Mouse (Mus musculus) kidney, embryonic 14.5 days (tissue): Measurements from ENCODE around the gene Nrarp. TPM values are rescaled to one million over a fixed set of nuclear protein-coding genes. Genes with fewer than 3 reads are reported as not detected.
A peak's percentile ranks its signal among the peaks of the same experiment; 100 is the strongest.

Experiments
- ATAC-seq: fragments of 200-750 bp; cut with Nextera tagmentation; 2 replicates; pipeline ENCODE4 v1.8.0; 2017; ENCODE audit warnings: moderate number of reproducible peaks, mild to moderate bottlenecking, moderate TSS enrichment, moderate library complexity; ENCODE audit not compliant: low FRiP score, low TSS enrichment
- H3K27ac ChIP-seq: fragments of 300-500 bp; sonication (generic); 2 replicates; pipeline ENCODE4 v1.5.1; 2014; ENCODE audit warnings: low read depth, mild to moderate bottlenecking, low read length, moderate library complexity, mixed read lengths
- H3K27me3 ChIP-seq: fragments of 300-500 bp; sonication (generic); 2 replicates; pipeline ENCODE4 v1.6.1; 2014; ENCODE audit warnings: mild to moderate bottlenecking, low read length; ENCODE audit not compliant: control insufficient read depth, insufficient read depth
- H3K36me3 ChIP-seq: fragments of 300-500 bp; sonication (generic); 2 replicates; pipeline ENCODE4 v1.6.1; 2014; ENCODE audit warnings: low read length, mixed read lengths; ENCODE audit not compliant: control insufficient read depth, insufficient read depth
- H3K4me1 ChIP-seq: fragments of 300-500 bp; sonication (generic); 2 replicates; pipeline ENCODE4 v1.6.1; 2014; ENCODE audit warnings: low read length, mixed read lengths; ENCODE audit not compliant: control insufficient read depth, insufficient read depth
- H3K4me2 ChIP-seq: fragments of 300-500 bp; sonication (generic); replicated peaks from 2 replicates; pipeline ENCODE4 v1.6.1; 2014; ENCODE audit warnings: low read depth, mild to moderate bottlenecking, low read length
- H3K4me3 ChIP-seq: fragments of 300-500 bp; sonication (generic); 2 replicates; pipeline ENCODE4 v1.5.1; 2014; ENCODE audit warnings: mild to moderate bottlenecking, low read length
- H3K9ac ChIP-seq: fragments of 300-500 bp; sonication (generic); 2 replicates; pipeline ENCODE4 v1.6.1; 2014; ENCODE audit warnings: low read depth, mild to moderate bottlenecking, low read length, moderate library complexity
- H3K9me3 ChIP-seq: fragments of 300-500 bp; sonication (generic); 2 replicates; pipeline ENCODE4 v1.6.1; 2016; ENCODE audit warnings: low read length; ENCODE audit not compliant: control insufficient read depth
- WGBS: fragments of 180-500 bp; shearing (Covaris S2); extraction: QIAGEN DNeasy Blood & Tissue Kit; methylation state at CpG from one replicate; pipeline ENCODE4 v1.1.7; 2014; 5-methylcytosine and 5-hydroxymethylcytosine counted together
- polyA plus RNA-seq: library from polyadenylated mRNA; unstranded; fragments of >200 nt; fragmentation: Nextera tagmentation; extraction: Ambion mirVana; gene quantifications from 2 replicates; pipeline ENCODE4 v1.2.1, GENCODE M21; 2014

Gene Nrarp
- polyA plus RNA-seq, 1 experiment from 2014 or later: 21.0 TPM

DNA sequence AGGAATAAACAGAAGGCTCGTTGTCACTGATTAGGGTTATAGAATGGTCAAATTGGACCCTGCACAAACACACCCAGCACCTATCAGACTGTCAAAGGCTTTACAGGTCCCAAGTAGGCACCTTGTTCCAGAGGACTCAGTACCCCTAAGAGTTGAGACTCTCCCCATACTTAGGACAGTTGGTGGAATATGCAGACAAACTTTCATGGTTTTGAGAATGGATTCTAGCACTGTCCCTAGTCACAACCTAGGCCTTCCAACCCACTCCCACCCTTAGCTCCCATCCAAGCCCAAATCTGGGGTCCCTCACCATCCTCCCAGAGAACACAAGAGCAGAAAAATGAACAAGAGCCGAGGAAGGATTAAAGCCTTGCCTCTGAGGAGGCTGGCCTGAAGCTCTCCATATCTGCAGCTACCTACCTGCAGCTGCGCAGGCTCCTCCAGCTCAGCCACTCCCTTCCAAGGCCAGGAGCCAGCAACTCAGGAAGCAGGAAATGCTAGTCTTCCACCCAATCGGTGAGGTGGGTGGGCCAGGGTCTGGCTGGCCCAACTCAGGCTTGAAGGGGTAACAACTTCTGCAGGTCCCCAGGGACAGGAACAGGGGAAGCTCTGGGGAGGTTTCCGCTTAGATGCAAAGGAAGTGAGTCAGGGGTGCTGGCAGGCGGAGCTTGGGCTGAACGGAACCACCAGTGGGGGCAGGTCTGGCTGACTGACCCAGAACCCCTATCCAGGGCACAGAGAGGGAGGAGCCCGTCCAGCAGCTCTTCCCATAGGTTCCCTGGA lies 15.8 kb downstream of the Nrarp start, which contains the start of gene Tor4a:
Gene Tor4a, minus strand, starts transcription at position 715 of the 783 bp plus-strand sequence.
- Histone ChIP-seq H3K4me2 (peak within 1 kb of the TSS; percentile 56), H3K36me3 (peaks cover 30% of the 10 kb centered on the region), H3K9me3 (no peaks in the 10 kb centered on the region), H3K4me1 (peaks cover 4% of the 10 kb centered on the region; the same call in 1 of the 2 replicates), H3K27ac (peak within 1 kb of the TSS; percentile 83), H3K27me3 (no peaks in the 10 kb centered on the region), H3K9ac (peak within 1 kb of the TSS; percentile 44; the same call in 1 of the 2 replicates), H3K4me3 (peak within 1 kb of the TSS; percentile 31)
- 12% methylated on average over 8 of the region's 8 CpGs for WGBS
- ATAC-seq: peak; percentile 69

GRCm38 (mm10) chr2:25197191-25197590 lies 16.6 kb downstream of the Nrarp start:
- Histone ChIP-seq H3K4me2 (peak overlapping the region; percentile 56), H3K27me3 (no peaks in the 10 kb centered on the region), H3K27ac (peak overlapping the region; percentile 83), H3K4me3 (no peak overlapping the region), H3K9ac (no peak overlapping the region), H3K36me3 (peaks cover 39% of the 10 kb centered on the region), H3K4me1 (peaks cover 4% of the 10 kb centered on the region; the same call in 1 of the 2 replicates), H3K9me3 (no peaks in the 10 kb centered on the region)
- WGBS: 26% methylated on average over 2 of the region's 2 CpGs
- no peak for ATAC-seq

- no peak overlapping the region for H3K27ac ChIP-seq
- peaks cover 46% of the 10 kb centered on the region for H3K36me3 ChIP-seq
Observed at GRCm38 (mm10) chr2:25197946-25198345, 17.4 kb downstream of the Nrarp start.

DNA sequence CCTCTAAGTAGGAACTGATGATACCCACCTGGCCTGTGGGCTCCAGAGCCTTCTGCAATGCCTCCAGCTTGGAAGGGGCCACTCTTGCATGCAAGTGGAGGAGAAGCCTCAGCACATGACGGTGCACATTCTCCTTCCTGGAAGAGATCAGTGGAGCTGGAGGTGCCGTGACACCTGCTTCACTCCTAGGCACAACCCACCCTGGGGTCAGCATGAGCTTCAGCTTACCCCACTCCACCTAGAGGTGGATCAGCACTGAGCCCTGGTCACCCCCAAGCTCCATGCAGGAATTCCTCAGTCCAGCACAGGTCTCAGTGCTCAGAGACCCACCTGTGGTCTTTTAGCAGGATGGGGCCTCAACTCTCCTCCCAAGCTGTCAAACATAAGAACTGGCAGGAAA lies 20.1 kb downstream of the Nrarp start:
- H3K27ac ChIP-seq: no peak overlapping the region
- H3K27me3 ChIP-seq: no peaks in the 10 kb centered on the region
- H3K4me3 ChIP-seq: no peak overlapping the region
- no peaks in the 10 kb centered on the region for H3K9me3 ChIP-seq
- no peak overlapping the region for H3K4me2 ChIP-seq
- ATAC-seq: no peak
- no peak overlapping the region for H3K9ac ChIP-seq
- H3K4me1 ChIP-seq: no peaks in the 10 kb centered on the region
- peaks cover 73% of the 10 kb centered on the region for H3K36me3 ChIP-seq
- 89% methylated on average over 2 of the region's 2 CpGs for WGBS

More at GRCm38 (mm10) chr2:25197946-25198345, 17.4 kb downstream of the Nrarp start:
- H3K4me2 ChIP-seq: no peak overlapping the region
- H3K4me3 ChIP-seq: no peak overlapping the region
- H3K27me3 ChIP-seq: no peaks in the 10 kb centered on the region
- H3K4me1 ChIP-seq: peaks cover 4% of the 10 kb centered on the region; the same call in 1 of the 2 replicates
- ATAC-seq: no peak
- H3K9ac ChIP-seq: no peak overlapping the region
- H3K9me3 ChIP-seq: no peaks in the 10 kb centered on the region

- Histone ChIP-seq H3K4me2 (no peak overlapping the region), H3K27me3 (no peaks in the 10 kb centered on the region), H3K4me1 (no peaks in the 10 kb centered on the region), H3K4me3 (no peak overlapping the region), H3K36me3 (peaks cover 93% of the 10 kb centered on the region), H3K9me3 (no peaks in the 10 kb centered on the region), H3K27ac (no peak overlapping the region), H3K9ac (no peak overlapping the region)
- 68% methylated on average over 4 of the region's 4 CpGs for WGBS
- ATAC-seq: no peak; the same call in 1 of the 2 replicates
Observed at GRCm38 (mm10) chr2:25203631-25204214, 23.2 kb downstream of the Nrarp start.

- Histone ChIP-seq H3K9ac (no peak overlapping the region), H3K27ac (no peak overlapping the region), H3K9me3 (no peaks in the 10 kb centered on the region), H3K27me3 (no peaks in the 10 kb centered on the region), H3K4me3 (no peak overlapping the region), H3K4me1 (peaks cover 15% of the 10 kb centered on the region), H3K36me3 (peaks cover 59% of the 10 kb centered on the region), H3K4me2 (no peak overlapping the region)
- ATAC-seq: no peak
- 83% methylated on average over 1 of the region's 1 CpGs for WGBS
Observed at GRCm38 (mm10) chr2:25207593-25207992, 27.0 kb downstream of the Nrarp start.

GRCm38 (mm10) chr2:25210686-25211085 lies 30.1 kb downstream of the Nrarp start:
- H3K4me1 ChIP-seq: peaks cover 15% of the 10 kb centered on the region
- peaks cover 28% of the 10 kb centered on the region for H3K36me3 ChIP-seq
- peak overlapping the region; percentile 90 for H3K4me2 ChIP-seq
- WGBS: under 1% methylated on average over 24 of the region's 24 CpGs
- peak overlapping the region; percentile 87 for H3K27ac ChIP-seq
- H3K9ac ChIP-seq: peak overlapping the region; percentile 92
- no peaks in the 10 kb centered on the region for H3K27me3 ChIP-seq
- H3K4me3 ChIP-seq: peak overlapping the region; percentile 92
- no peaks in the 10 kb centered on the region for H3K9me3 ChIP-seq
- ATAC-seq: no peak

GRCm38 (mm10) chr2:25211121-25211670 lies 30.6 kb downstream of the Nrarp start, which contains the start of gene Nelfb:
Gene Nelfb, minus strand, starts transcription at chr2:25211489.
- under 1% methylated on average over 44 of the region's 44 CpGs for WGBS
- H3K27ac ChIP-seq: peak within 1 kb of the TSS; percentile 87
- H3K36me3 ChIP-seq: peaks cover 23% of the 10 kb centered on the region
- H3K4me1 ChIP-seq: peaks cover 15% of the 10 kb centered on the region
- H3K27me3 ChIP-seq: no peaks in the 10 kb centered on the region
- ATAC-seq: peak; percentile 96
- no peaks in the 10 kb centered on the region for H3K9me3 ChIP-seq
- H3K9ac ChIP-seq: peak within 1 kb of the TSS; percentile 92
- H3K4me3 ChIP-seq: peak within 1 kb of the TSS; percentile 92
- peak within 1 kb of the TSS; percentile 90 for H3K4me2 ChIP-seq
